Mouse (Mus musculus): ENCODE results near the gene Prr29. TPM values are rescaled to one million over a fixed set of nuclear protein-coding genes. Genes with fewer than 3 reads are reported as not detected.

Prr29 gene
- total and polyA plus RNA-seq, 3 experiments: 0.37 to 10.4 (median 0.48) TPM

GRCm38 (mm10) chr11:106374979-106375378 lies 9.7 kb downstream of the Prr29 start:
- WGBS: 52% methylated on average over 5 of the region's 5 CpGs
- no peak overlapping the region for H3K9ac ChIP-seq (ENCODE audit: low read depth, low read length)
- no peak for DNase-seq
- intact Hi-C loops (cut with DNase I): no loop called here
- no peaks in the 10 kb centered on the region for H3K79me2 ChIP-seq (replicated peaks; ENCODE audit: control insufficient read depth, insufficient read depth, low read length)
- H3K36me3 ChIP-seq (ENCODE audit: control insufficient read depth, insufficient read depth, low read length): no peaks in the 10 kb centered on the region; the same call in 1 of the 2 replicates
- H3K4me1 ChIP-seq (ENCODE audit: control insufficient read depth, insufficient read depth, low read length): peaks cover 4% of the 10 kb centered on the region
- H3K27ac ChIP-seq: no peak overlapping the region
- TF ChIP-seq POLR2A (IDR thresholded peaks at IDR 0.05; ENCODE audit: insufficient read depth, low read depth, low read length) (no peak; the same call in 1 of the 2 replicates), EP300 (IDR thresholded peaks at IDR 0.05; ENCODE audit: insufficient read depth, low read depth, low read length) (0 out of 2 replicates have a peak, but pooled peaks have one; percentile 8)
- no peaks in the 10 kb centered on the region for H3K27me3 ChIP-seq (ENCODE audit: control insufficient read depth, insufficient read depth, low read length)
- H3K4me3 ChIP-seq: no peak overlapping the region

- no peak for DNase-seq
- 57% methylated on average over 11 of the region's 11 CpGs for WGBS
- intact Hi-C loops (cut with DNase I): loop anchor here (2.0 to 10.0 kb wide), 2 partner anchors 326 to 436 kb away; no protein-coding TSS in a partner anchor
Measured at GRCm38 (mm10) chr11:106381011-106381410, 15.7 kb downstream of the Prr29 start.

GRCm38 (mm10) chr11:106381883-106382282 lies 16.6 kb downstream of the Prr29 start:
- Histone ChIP-seq H3K4me1 (ENCODE audit: control insufficient read depth, insufficient read depth, low read length) (peaks cover 16% of the 10 kb centered on the region), H3K79me2 (replicated peaks; ENCODE audit: control insufficient read depth, insufficient read depth, low read length) (no peaks in the 10 kb centered on the region; the same call in 1 of the 2 replicates), H3K9ac (ENCODE audit: low read depth, low read length) (peak overlapping the region; percentile 55), H3K27me3 (ENCODE audit: control insufficient read depth, insufficient read depth, low read length) (no peaks in the 10 kb centered on the region), H3K36me3 (ENCODE audit: control insufficient read depth, insufficient read depth, low read length) (no peaks in the 10 kb centered on the region; the same call in 1 of the 2 replicates), H3K4me3 (peak overlapping the region; percentile 56), H3K27ac (peak overlapping the region; percentile 91)
- TF ChIP-seq CTCF (IDR thresholded peaks at IDR 0.05): peak; percentile 63
- TF ChIP-seq EP300 (IDR thresholded peaks at IDR 0.05; ENCODE audit: insufficient read depth, low read depth, low read length): peak; percentile 54; the same call in 1 of the 2 replicates
- no peak for TF ChIP-seq POLR2A (IDR thresholded peaks at IDR 0.05; ENCODE audit: insufficient read depth, low read depth, low read length)
- DNase-seq: peak; percentile 56 to 58
- intact Hi-C loops (cut with DNase I): loop anchor here (1.0 to 10.0 kb wide), 3 partner anchors 9 to 437 kb away; no protein-coding TSS in a partner anchor
- WGBS: 33% methylated on average over 7 of the region's 7 CpGs

More at GRCm38 (mm10) chr11:106381011-106381410, 15.7 kb downstream of the Prr29 start:
- no peaks in the 10 kb centered on the region for H3K27me3 ChIP-seq (ENCODE audit: control insufficient read depth, insufficient read depth, low read length)
- no peaks in the 10 kb centered on the region; the same call in 1 of the 2 replicates for H3K36me3 ChIP-seq (ENCODE audit: control insufficient read depth, insufficient read depth, low read length)
- no peaks in the 10 kb centered on the region; the same call in 1 of the 2 replicates for H3K79me2 ChIP-seq (replicated peaks; ENCODE audit: control insufficient read depth, insufficient read depth, low read length)
- H3K4me3 ChIP-seq: peak overlapping the region; percentile 56
- H3K27ac ChIP-seq: peak overlapping the region; percentile 91
- H3K9ac ChIP-seq (ENCODE audit: low read depth, low read length): peak overlapping the region; percentile 55
- TF ChIP-seq EP300 (IDR thresholded peaks at IDR 0.05; ENCODE audit: insufficient read depth, low read depth, low read length): 0 out of 2 replicates have a peak, but pooled peaks have one; percentile 36
- TF ChIP-seq POLR2A (IDR thresholded peaks at IDR 0.05; ENCODE audit: insufficient read depth, low read depth, low read length): no peak
- peak; percentile 55 for TF ChIP-seq CTCF (IDR thresholded peaks at IDR 0.05)
- peaks cover 18% of the 10 kb centered on the region for H3K4me1 ChIP-seq (ENCODE audit: control insufficient read depth, insufficient read depth, low read length)

GRCm38 (mm10) chr11:106382424-106382823 lies 17.2 kb downstream of the Prr29 start:
- WGBS: 32% methylated on average over 5 of the region's 5 CpGs
- H3K4me3 ChIP-seq: peak overlapping the region; percentile 56
- peak overlapping the region; percentile 91 for H3K27ac ChIP-seq
- peaks cover 19% of the 10 kb centered on the region for H3K4me1 ChIP-seq (ENCODE audit: control insufficient read depth, insufficient read depth, low read length)
- peak; percentile 57 to 71 for DNase-seq
- H3K36me3 ChIP-seq (ENCODE audit: control insufficient read depth, insufficient read depth, low read length): no peaks in the 10 kb centered on the region
- TF ChIP-seq CTCF (IDR thresholded peaks at IDR 0.05): no peak
- TF ChIP-seq POLR2A (IDR thresholded peaks at IDR 0.05; ENCODE audit: insufficient read depth, low read depth, low read length): peak; percentile 78
- TF ChIP-seq EP300 (IDR thresholded peaks at IDR 0.05; ENCODE audit: insufficient read depth, low read depth, low read length): peak; percentile 95
- intact Hi-C loops (cut with DNase I): loop anchor here (1.0 to 10.0 kb wide), 2 partner anchors 9 to 438 kb away; no protein-coding TSS in a partner anchor
- H3K79me2 ChIP-seq (replicated peaks; ENCODE audit: control insufficient read depth, insufficient read depth, low read length): no peaks in the 10 kb centered on the region; the same call in 1 of the 2 replicates
- H3K9ac ChIP-seq (ENCODE audit: low read depth, low read length): peak overlapping the region; percentile 55
- H3K27me3 ChIP-seq (ENCODE audit: control insufficient read depth, insufficient read depth, low read length): no peaks in the 10 kb centered on the region

GRCm38 (mm10) chr11:106383051-106383790 lies 17.9 kb downstream of the Prr29 start:
- TF ChIP-seq EP300 (IDR thresholded peaks at IDR 0.05; ENCODE audit: insufficient read depth, low read depth, low read length) (0 out of 2 replicates have a peak, but pooled peaks have one; percentile 42), CTCF (IDR thresholded peaks at IDR 0.05) (no peak), POLR2A (IDR thresholded peaks at IDR 0.05; ENCODE audit: insufficient read depth, low read depth, low read length) (0 out of 2 replicates have a peak, but pooled peaks have one; percentile 42)
- no peaks in the 10 kb centered on the region for H3K27me3 ChIP-seq (ENCODE audit: control insufficient read depth, insufficient read depth, low read length)
- intact Hi-C loops (cut with DNase I): loop anchor here (10.0 kb wide), 1 partner anchor 438 kb away; no protein-coding TSS in a partner anchor
- no peaks in the 10 kb centered on the region for H3K36me3 ChIP-seq (ENCODE audit: control insufficient read depth, insufficient read depth, low read length)
- no peak overlapping the region for H3K9ac ChIP-seq (ENCODE audit: low read depth, low read length)
- H3K79me2 ChIP-seq (replicated peaks; ENCODE audit: control insufficient read depth, insufficient read depth, low read length): no peaks in the 10 kb centered on the region; the same call in 1 of the 2 replicates
- H3K4me3 ChIP-seq: no peak overlapping the region
- DNase-seq: no peak
- H3K27ac ChIP-seq: peak overlapping the region; percentile 91
- 47% methylated on average over 6 of the region's 6 CpGs for WGBS
- H3K4me1 ChIP-seq (ENCODE audit: control insufficient read depth, insufficient read depth, low read length): peaks cover 25% of the 10 kb centered on the region
